Mouse (Mus musculus): ENCODE data around the gene C730034F03Rik. TPM values are rescaled to one million over a fixed set of nuclear protein-coding genes. Genes with fewer than 3 reads are reported as not detected.
A peak's percentile ranks its signal among the peaks of the same experiment; 100 is the strongest.

The C730034F03Rik gene
- polyA plus RNA-seq, 1 experiment from 2014 or later: 2.9 TPM

GRCm38 (mm10) chr15:89460298-89460697 lies 30.9 kb downstream of the C730034F03Rik start:
- no peaks in the 10 kb centered on the region for H3K4me1 ChIP-seq (replicated peaks)
- no peak overlapping the region for H3K4me2 ChIP-seq
- no peak overlapping the region for H3K9ac ChIP-seq
- no peaks in the 10 kb centered on the region for H3K36me3 ChIP-seq
- H3K4me3 ChIP-seq: no peak overlapping the region
- no peak overlapping the region for H3K27ac ChIP-seq (ENCODE audit: poor library complexity, severe bottlenecking)
- peaks cover 56% of the 10 kb centered on the region for H3K27me3 ChIP-seq (replicated peaks)
- ATAC-seq (ENCODE audit: insufficient number of reproducible peaks, low FRiP score): no peak
- 57% methylated on average over 10 of the region's 10 CpGs for WGBS
- no peaks in the 10 kb centered on the region for H3K9me3 ChIP-seq (replicated peaks)

- no peak overlapping the region for H3K9ac ChIP-seq
Observed at GRCm38 (mm10) chr15:89461321-89461720, 31.9 kb downstream of the C730034F03Rik start.

GRCm38 (mm10) chr15:89462176-89462575 lies 32.8 kb downstream of the C730034F03Rik start:
- H3K4me2 ChIP-seq: no peak overlapping the region
- no peaks in the 10 kb centered on the region for H3K9me3 ChIP-seq (replicated peaks)
- H3K4me1 ChIP-seq (replicated peaks): no peaks in the 10 kb centered on the region
- H3K27ac ChIP-seq (ENCODE audit: poor library complexity, severe bottlenecking): no peak overlapping the region
- H3K27me3 ChIP-seq (replicated peaks): peaks cover 38% of the 10 kb centered on the region
- no peak overlapping the region for H3K9ac ChIP-seq
- no peaks in the 10 kb centered on the region for H3K36me3 ChIP-seq
- WGBS: 69% methylated on average over 7 of the region's 7 CpGs
- no peak overlapping the region for H3K4me3 ChIP-seq
- ATAC-seq (ENCODE audit: insufficient number of reproducible peaks, low FRiP score): no peak

More at GRCm38 (mm10) chr15:89461321-89461720, 31.9 kb downstream of the C730034F03Rik start:
- Histone ChIP-seq H3K9me3 (replicated peaks) (no peaks in the 10 kb centered on the region), H3K27ac (ENCODE audit: poor library complexity, severe bottlenecking) (no peak overlapping the region), H3K36me3 (no peaks in the 10 kb centered on the region), H3K27me3 (replicated peaks) (peaks cover 47% of the 10 kb centered on the region), H3K4me1 (replicated peaks) (no peaks in the 10 kb centered on the region), H3K4me2 (no peak overlapping the region), H3K4me3 (no peak overlapping the region)
- ATAC-seq (ENCODE audit: insufficient number of reproducible peaks, low FRiP score): no peak
- WGBS: 73% methylated on average over 15 of the region's 15 CpGs

GRCm38 (mm10) chr15:89463334-89464235 lies 34.2 kb downstream of the C730034F03Rik start:
- H3K9me3 ChIP-seq (replicated peaks): no peaks in the 10 kb centered on the region
- WGBS: 47% methylated on average over 5 of the region's 5 CpGs
- H3K36me3 ChIP-seq: no peaks in the 10 kb centered on the region
- H3K27me3 ChIP-seq (replicated peaks): peaks cover 25% of the 10 kb centered on the region; the same call in 1 of the 2 replicates
- ATAC-seq (ENCODE audit: insufficient number of reproducible peaks, low FRiP score): no peak
- no peak overlapping the region for H3K27ac ChIP-seq (ENCODE audit: poor library complexity, severe bottlenecking)
- no peak overlapping the region for H3K4me3 ChIP-seq
- no peak overlapping the region for H3K4me2 ChIP-seq
- H3K9ac ChIP-seq: no peak overlapping the region
- no peaks in the 10 kb centered on the region for H3K4me1 ChIP-seq (replicated peaks)

- H3K4me3 ChIP-seq: no peak overlapping the region
- WGBS: 9% methylated on average over 1 of the region's 1 CpGs
Observed at GRCm38 (mm10) chr15:89465052-89465451, 35.7 kb downstream of the C730034F03Rik start.

GRCm38 (mm10) chr15:89468577-89468976 lies 39.2 kb downstream of the C730034F03Rik start:
- Histone ChIP-seq H3K4me1 (replicated peaks) (no peaks in the 10 kb centered on the region), H3K36me3 (no peaks in the 10 kb centered on the region), H3K9me3 (replicated peaks) (no peaks in the 10 kb centered on the region), H3K9ac (no peak overlapping the region), H3K4me3 (no peak overlapping the region), H3K27me3 (replicated peaks) (no peaks in the 10 kb centered on the region; the same call in 1 of the 2 replicates), H3K4me2 (no peak overlapping the region), H3K27ac (ENCODE audit: poor library complexity, severe bottlenecking) (no peak overlapping the region)
- 29% methylated on average over 2 of the region's 2 CpGs for WGBS
- ATAC-seq (ENCODE audit: insufficient number of reproducible peaks, low FRiP score): no peak

More at GRCm38 (mm10) chr15:89465052-89465451, 35.7 kb downstream of the C730034F03Rik start:
- Histone ChIP-seq H3K27me3 (replicated peaks) (peaks cover 14% of the 10 kb centered on the region; the same call in 1 of the 2 replicates), H3K36me3 (no peaks in the 10 kb centered on the region), H3K27ac (ENCODE audit: poor library complexity, severe bottlenecking) (no peak overlapping the region), H3K4me1 (replicated peaks) (no peaks in the 10 kb centered on the region), H3K4me2 (no peak overlapping the region), H3K9me3 (replicated peaks) (no peaks in the 10 kb centered on the region), H3K9ac (no peak overlapping the region)
- no peak for ATAC-seq (ENCODE audit: insufficient number of reproducible peaks, low FRiP score)

GRCm38 (mm10) chr15:89471476-89471875 lies 42.1 kb downstream of the C730034F03Rik start:
- Histone ChIP-seq H3K4me1 (replicated peaks) (peaks cover 6% of the 10 kb centered on the region), H3K4me3 (no peak overlapping the region), H3K9ac (no peak overlapping the region), H3K9me3 (replicated peaks) (no peaks in the 10 kb centered on the region), H3K27ac (ENCODE audit: poor library complexity, severe bottlenecking) (no peak overlapping the region), H3K27me3 (replicated peaks) (no peaks in the 10 kb centered on the region), H3K4me2 (no peak overlapping the region), H3K36me3 (no peaks in the 10 kb centered on the region)
- 79% methylated on average over 4 of the region's 4 CpGs for WGBS
- ATAC-seq (ENCODE audit: insufficient number of reproducible peaks, low FRiP score): no peak

- no peak overlapping the region for H3K9ac ChIP-seq
- 69% methylated on average over 9 of the region's 9 CpGs for WGBS
- ATAC-seq (ENCODE audit: insufficient number of reproducible peaks, low FRiP score): no peak
- no peaks in the 10 kb centered on the region for H3K36me3 ChIP-seq
- no peaks in the 10 kb centered on the region for H3K27me3 ChIP-seq (replicated peaks)
- H3K4me3 ChIP-seq: no peak overlapping the region
- no peaks in the 10 kb centered on the region for H3K9me3 ChIP-seq (replicated peaks)
- no peak overlapping the region for H3K4me2 ChIP-seq
- no peak overlapping the region for H3K27ac ChIP-seq (ENCODE audit: poor library complexity, severe bottlenecking)
- H3K4me1 ChIP-seq (replicated peaks): peaks cover 20% of the 10 kb centered on the region
Observed at GRCm38 (mm10) chr15:89473370-89473769, 44.0 kb downstream of the C730034F03Rik start.

GRCm38 (mm10) chr15:89473921-89474320 lies 44.5 kb downstream of the C730034F03Rik start:
- H3K4me2 ChIP-seq: no peak overlapping the region
- H3K36me3 ChIP-seq: no peaks in the 10 kb centered on the region
- H3K27ac ChIP-seq (ENCODE audit: poor library complexity, severe bottlenecking): no peak overlapping the region
- no peak overlapping the region for H3K4me3 ChIP-seq
- H3K9me3 ChIP-seq (replicated peaks): no peaks in the 10 kb centered on the region
- no peaks in the 10 kb centered on the region for H3K27me3 ChIP-seq (replicated peaks)
- WGBS: 91% methylated on average over 8 of the region's 8 CpGs
- H3K4me1 ChIP-seq (replicated peaks): peaks cover 20% of the 10 kb centered on the region
- no peak for ATAC-seq (ENCODE audit: insufficient number of reproducible peaks, low FRiP score)
- no peak overlapping the region for H3K9ac ChIP-seq

- whole genome bisulfite sequencing: 88% methylated on average over 19 of the region's 19 CpGs
- H3K27ac ChIP-seq (ENCODE audit: poor library complexity, severe bottlenecking): no peak overlapping the region
- H3K4me1 ChIP-seq (replicated peaks): peaks cover 20% of the 10 kb centered on the region
- no peak overlapping the region; the same call in 1 of the 2 replicates for H3K4me3 ChIP-seq
- H3K27me3 ChIP-seq (replicated peaks): no peaks in the 10 kb centered on the region
- H3K4me2 ChIP-seq: peak overlapping the region; percentile 92; the same call in 1 of the 2 replicates
- no peak for ATAC-seq (ENCODE audit: insufficient number of reproducible peaks, low FRiP score)
- no peak overlapping the region for H3K9ac ChIP-seq
- no peaks in the 10 kb centered on the region for H3K36me3 ChIP-seq
- H3K9me3 ChIP-seq (replicated peaks): no peaks in the 10 kb centered on the region
Observed at GRCm38 (mm10) chr15:89474596-89475292, 45.4 kb downstream of the C730034F03Rik start.

- WGBS: 81% methylated on average over 7 of the region's 7 CpGs
- H3K27me3 ChIP-seq (replicated peaks): no peaks in the 10 kb centered on the region
- H3K4me2 ChIP-seq: peak overlapping the region; percentile 92
- H3K4me1 ChIP-seq (replicated peaks): peaks cover 21% of the 10 kb centered on the region
- H3K9me3 ChIP-seq (replicated peaks): no peaks in the 10 kb centered on the region
- H3K36me3 ChIP-seq: no peaks in the 10 kb centered on the region
- H3K27ac ChIP-seq (ENCODE audit: poor library complexity, severe bottlenecking): no peak overlapping the region
- no peak for ATAC-seq (ENCODE audit: insufficient number of reproducible peaks, low FRiP score)
- peak overlapping the region; percentile 72 for H3K4me3 ChIP-seq
- H3K9ac ChIP-seq: peak overlapping the region; percentile 71
Observed at GRCm38 (mm10) chr15:89475293-89475600, 45.9 kb downstream of the C730034F03Rik start.
